Mouse (Mus musculus): ENCODE data around the gene Pcsk5. TPM values are rescaled to one million over a fixed set of nuclear protein-coding genes. Genes with fewer than 3 reads are reported as not detected.

The Pcsk5 gene
- polyA plus RNA-seq, 1 experiment = 1.7 TPM

- WGBS = 90% methylated on average over 8 of the region's 8 CpGs
Observed at GRCm38 (mm10) chr19:17828414-17828813, 9.0 kb downstream of the Pcsk5 start.

GRCm38 (mm10) chr19:17826694-17827093, 10.7 kb downstream of the Pcsk5 start:
- 86% methylated on average over 3 of the region's 3 CpGs for WGBS
- Histone ChIP-seq H3K4me3 (replicated peaks; ENCODE audit: insufficient read depth, low read depth, low read length) (no peak overlapping the region), H3K27me3 (ENCODE audit: control insufficient read depth, insufficient read depth, low read length) (no peaks in the 10 kb centered on the region; the same call in 1 of the 2 replicates), H3K27ac (ENCODE audit: insufficient read depth, low read length) (no peak overlapping the region), H3K4me1 (ENCODE audit: control insufficient read depth, insufficient read depth, low read length) (no peaks in the 10 kb centered on the region)
- DNase-seq = no peak
- TF ChIP-seq POLR2A (IDR thresholded peaks at IDR 0.05; ENCODE audit: borderline replicate concordance, insufficient read depth, low read length) (no peak), CTCF (IDR thresholded peaks at IDR 0.05; ENCODE audit: borderline replicate concordance, insufficient read depth, low read depth, low read length) (no peak)

More at GRCm38 (mm10) chr19:17828414-17828813, 9.0 kb downstream of the Pcsk5 start:
- no peaks in the 10 kb centered on the region; the same call in 1 of the 2 replicates for H3K27me3 ChIP-seq (ENCODE audit: control insufficient read depth, insufficient read depth, low read length)
- H3K4me3 ChIP-seq (replicated peaks; ENCODE audit: insufficient read depth, low read depth, low read length) = no peak overlapping the region
- TF ChIP-seq POLR2A (IDR thresholded peaks at IDR 0.05; ENCODE audit: borderline replicate concordance, insufficient read depth, low read length) = no peak
- TF ChIP-seq CTCF (IDR thresholded peaks at IDR 0.05; ENCODE audit: borderline replicate concordance, insufficient read depth, low read depth, low read length) = no peak
- H3K4me1 ChIP-seq (ENCODE audit: control insufficient read depth, insufficient read depth, low read length) = no peaks in the 10 kb centered on the region
- DNase-seq = no peak
- H3K27ac ChIP-seq (ENCODE audit: insufficient read depth, low read length) = no peak overlapping the region

- 75% methylated on average over 2 of the region's 2 CpGs for WGBS
- DNase-seq = no peak
Observed at GRCm38 (mm10) chr19:17820046-17820445, 17.4 kb downstream of the Pcsk5 start.

DNA sequence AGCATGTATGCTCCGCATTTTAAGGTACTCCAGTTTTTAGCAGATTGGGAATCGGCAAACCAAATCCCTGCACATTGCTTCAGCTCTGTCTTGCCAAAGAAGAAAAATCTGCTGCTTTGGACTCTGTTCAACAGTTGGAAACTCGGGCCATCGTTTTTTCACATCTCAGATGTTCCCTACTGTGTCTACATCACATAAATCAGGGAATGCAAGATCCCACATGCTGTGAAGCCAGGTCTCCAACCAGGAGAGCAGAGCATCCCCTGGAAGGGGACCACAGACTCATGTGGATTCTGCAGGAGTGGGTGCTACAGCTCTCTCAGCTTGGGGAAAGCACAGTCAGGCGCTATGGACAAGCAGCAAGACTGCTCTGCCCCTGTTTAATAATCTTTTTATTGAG, 18.4 kb downstream of the Pcsk5 start:
- no peaks in the 10 kb centered on the region for H3K4me1 ChIP-seq (ENCODE audit: control insufficient read depth, insufficient read depth, low read length)
- TF ChIP-seq CTCF (IDR thresholded peaks at IDR 0.05; ENCODE audit: borderline replicate concordance, insufficient read depth, low read depth, low read length) (no peak), POLR2A (IDR thresholded peaks at IDR 0.05; ENCODE audit: borderline replicate concordance, insufficient read depth, low read length) (no peak)
- H3K27me3 ChIP-seq (ENCODE audit: control insufficient read depth, insufficient read depth, low read length) = no peaks in the 10 kb centered on the region; the same call in 1 of the 2 replicates
- whole genome bisulfite sequencing = 12% methylated on average over 5 of the region's 5 CpGs
- H3K27ac ChIP-seq (ENCODE audit: insufficient read depth, low read length) = no peak overlapping the region
- DNase-seq = peak; percentile 53 to 69
- no peak overlapping the region for H3K4me3 ChIP-seq (replicated peaks; ENCODE audit: insufficient read depth, low read depth, low read length)

More at GRCm38 (mm10) chr19:17820046-17820445, 17.4 kb downstream of the Pcsk5 start:
- Histone ChIP-seq H3K4me3 (replicated peaks; ENCODE audit: insufficient read depth, low read depth, low read length) (no peak overlapping the region), H3K27me3 (ENCODE audit: control insufficient read depth, insufficient read depth, low read length) (no peaks in the 10 kb centered on the region; the same call in 1 of the 2 replicates), H3K4me1 (ENCODE audit: control insufficient read depth, insufficient read depth, low read length) (no peaks in the 10 kb centered on the region), H3K27ac (ENCODE audit: insufficient read depth, low read length) (no peak overlapping the region)
- TF ChIP-seq POLR2A (IDR thresholded peaks at IDR 0.05; ENCODE audit: borderline replicate concordance, insufficient read depth, low read length) (no peak), CTCF (IDR thresholded peaks at IDR 0.05; ENCODE audit: borderline replicate concordance, insufficient read depth, low read depth, low read length) (no peak)

DNA sequence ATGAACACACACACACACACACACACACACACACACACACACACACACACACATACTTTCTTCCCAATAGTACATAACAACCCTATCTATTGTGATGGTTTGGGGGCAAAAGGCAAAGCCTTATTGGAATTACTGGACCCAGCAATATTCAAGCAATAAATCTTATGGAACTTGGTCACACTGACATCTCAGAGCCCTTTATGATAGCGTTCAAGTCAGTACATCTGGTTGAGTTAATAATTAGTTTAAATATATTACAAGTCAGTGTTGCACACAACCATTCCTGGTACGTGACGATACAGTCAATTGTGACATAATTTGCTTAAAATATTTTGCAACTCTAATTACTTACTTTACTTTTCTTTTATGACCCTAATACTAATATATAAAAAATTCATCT, 22.4 kb downstream of the Pcsk5 start:
- WGBS = 97% methylated on average over 3 of the region's 3 CpGs
- Histone ChIP-seq H3K4me1 (ENCODE audit: control insufficient read depth, insufficient read depth, low read length) (no peaks in the 10 kb centered on the region), H3K4me3 (replicated peaks; ENCODE audit: insufficient read depth, low read depth, low read length) (no peak overlapping the region), H3K27ac (ENCODE audit: insufficient read depth, low read length) (no peak overlapping the region), H3K27me3 (ENCODE audit: control insufficient read depth, insufficient read depth, low read length) (no peaks in the 10 kb centered on the region; the same call in 1 of the 2 replicates)
- TF ChIP-seq POLR2A (IDR thresholded peaks at IDR 0.05; ENCODE audit: borderline replicate concordance, insufficient read depth, low read length) (no peak), CTCF (IDR thresholded peaks at IDR 0.05; ENCODE audit: borderline replicate concordance, insufficient read depth, low read depth, low read length) (no peak)
- DNase-seq = no peak

GRCm38 (mm10) chr19:17813449-17813990, 23.9 kb downstream of the Pcsk5 start:
- Histone ChIP-seq H3K4me3 (replicated peaks; ENCODE audit: insufficient read depth, low read depth, low read length) (no peak overlapping the region), H3K4me1 (ENCODE audit: control insufficient read depth, insufficient read depth, low read length) (no peaks in the 10 kb centered on the region), H3K27me3 (ENCODE audit: control insufficient read depth, insufficient read depth, low read length) (no peaks in the 10 kb centered on the region; the same call in 1 of the 2 replicates), H3K27ac (ENCODE audit: insufficient read depth, low read length) (no peak overlapping the region)
- TF ChIP-seq CTCF (IDR thresholded peaks at IDR 0.05; ENCODE audit: borderline replicate concordance, insufficient read depth, low read depth, low read length) = no peak
- TF ChIP-seq POLR2A (IDR thresholded peaks at IDR 0.05; ENCODE audit: borderline replicate concordance, insufficient read depth, low read length) = no peak
- DNase-seq = no peak
- WGBS = 88% methylated on average over 5 of the region's 5 CpGs

DNA sequence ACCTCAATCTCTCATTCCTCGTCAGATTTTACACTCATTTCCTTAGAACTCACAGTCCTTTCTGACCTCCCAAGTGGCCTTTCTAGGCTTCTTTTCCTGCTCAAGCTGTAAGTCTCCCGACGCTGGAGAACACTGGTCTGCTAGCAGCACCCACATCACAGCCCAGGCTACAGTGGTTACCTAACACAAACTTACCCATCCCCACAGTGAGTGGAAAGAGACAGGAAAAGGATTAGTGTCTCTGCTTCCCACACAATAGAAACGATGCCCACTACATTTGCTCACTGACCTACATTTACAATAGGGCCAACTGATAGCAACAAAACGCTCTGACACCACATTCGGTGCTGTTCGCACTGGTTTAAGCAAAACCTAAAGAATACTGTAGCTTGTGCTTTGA, 24.8 kb downstream of the Pcsk5 start:
- no peaks in the 10 kb centered on the region for H3K4me1 ChIP-seq (ENCODE audit: control insufficient read depth, insufficient read depth, low read length)
- no peak for DNase-seq
- TF ChIP-seq CTCF (IDR thresholded peaks at IDR 0.05; ENCODE audit: borderline replicate concordance, insufficient read depth, low read depth, low read length) (no peak), POLR2A (IDR thresholded peaks at IDR 0.05; ENCODE audit: borderline replicate concordance, insufficient read depth, low read length) (no peak)
- H3K4me3 ChIP-seq (replicated peaks; ENCODE audit: insufficient read depth, low read depth, low read length) = no peak overlapping the region
- WGBS = 72% methylated on average over 7 of the region's 7 CpGs
- no peak overlapping the region for H3K27ac ChIP-seq (ENCODE audit: insufficient read depth, low read length)
- no peaks in the 10 kb centered on the region; the same call in 1 of the 2 replicates for H3K27me3 ChIP-seq (ENCODE audit: control insufficient read depth, insufficient read depth, low read length)

DNA sequence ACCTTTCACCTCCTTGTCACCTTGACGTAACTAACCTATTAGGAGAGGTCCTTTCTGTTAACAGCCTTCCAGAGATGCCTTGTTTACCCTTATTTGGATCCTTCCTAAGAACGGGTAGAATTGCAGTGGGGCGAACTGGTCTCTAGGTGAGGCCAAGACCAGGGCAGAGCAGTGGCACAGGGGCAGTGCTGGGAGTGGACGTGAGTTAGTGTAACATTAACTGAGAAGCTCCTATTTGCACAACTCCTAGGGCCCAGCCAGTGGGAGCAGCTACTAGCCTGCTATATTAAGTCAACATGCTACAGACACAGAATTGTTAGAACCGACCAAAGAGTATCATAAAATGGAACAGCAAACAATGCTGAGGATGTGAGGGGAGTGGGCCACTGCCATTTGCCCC, 30.8 kb downstream of the Pcsk5 start:
- H3K27ac ChIP-seq (ENCODE audit: insufficient read depth, low read length) = no peak overlapping the region
- TF ChIP-seq CTCF (IDR thresholded peaks at IDR 0.05; ENCODE audit: borderline replicate concordance, insufficient read depth, low read depth, low read length) (no peak), POLR2A (IDR thresholded peaks at IDR 0.05; ENCODE audit: borderline replicate concordance, insufficient read depth, low read length) (no peak)
- 96% methylated on average over 5 of the region's 5 CpGs for whole genome bisulfite sequencing
- no peak overlapping the region for H3K4me3 ChIP-seq (replicated peaks; ENCODE audit: insufficient read depth, low read depth, low read length)
- no peaks in the 10 kb centered on the region for H3K4me1 ChIP-seq (ENCODE audit: control insufficient read depth, insufficient read depth, low read length)
- no peaks in the 10 kb centered on the region for H3K27me3 ChIP-seq (ENCODE audit: control insufficient read depth, insufficient read depth, low read length)
- no peak for DNase-seq
